Mouse (Mus musculus): ENCODE measurements around the gene Trappc6b.

Trappc6b gene

DNA sequence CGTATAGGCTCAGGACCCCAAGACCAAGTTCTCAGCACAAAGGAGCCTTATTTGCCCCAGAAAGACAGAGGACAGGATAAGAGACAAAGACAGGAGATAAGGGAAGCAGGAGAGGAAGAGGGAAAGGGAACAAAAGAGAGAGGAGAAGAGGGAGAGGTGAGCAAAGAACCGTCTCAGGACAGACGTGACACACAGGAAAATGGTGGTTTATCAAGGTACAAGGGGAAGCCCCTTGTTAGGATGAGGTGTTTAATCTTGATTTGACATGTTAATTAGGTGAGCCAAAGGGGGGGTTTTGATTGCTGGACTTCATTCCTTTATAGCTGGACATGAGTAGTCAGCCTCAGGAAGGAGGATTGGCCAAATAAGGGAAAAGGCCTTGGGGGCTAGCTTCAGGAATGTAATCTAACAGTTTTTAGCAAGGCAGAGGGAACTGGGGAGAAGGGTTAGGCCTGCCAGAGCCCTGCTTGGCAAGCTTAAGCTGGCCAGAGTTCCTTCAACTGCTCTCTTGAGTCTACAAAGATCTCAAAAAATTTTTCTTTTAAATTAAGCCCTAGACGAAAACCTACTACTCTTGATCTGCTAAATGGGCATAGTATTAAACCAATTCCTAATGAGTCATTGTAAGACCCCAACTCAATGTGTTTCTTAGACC is 5.9 kb downstream of the Trappc6b start:
- in situ Hi-C loops (cut with MboI, MseI), result no loop called here

DNA sequence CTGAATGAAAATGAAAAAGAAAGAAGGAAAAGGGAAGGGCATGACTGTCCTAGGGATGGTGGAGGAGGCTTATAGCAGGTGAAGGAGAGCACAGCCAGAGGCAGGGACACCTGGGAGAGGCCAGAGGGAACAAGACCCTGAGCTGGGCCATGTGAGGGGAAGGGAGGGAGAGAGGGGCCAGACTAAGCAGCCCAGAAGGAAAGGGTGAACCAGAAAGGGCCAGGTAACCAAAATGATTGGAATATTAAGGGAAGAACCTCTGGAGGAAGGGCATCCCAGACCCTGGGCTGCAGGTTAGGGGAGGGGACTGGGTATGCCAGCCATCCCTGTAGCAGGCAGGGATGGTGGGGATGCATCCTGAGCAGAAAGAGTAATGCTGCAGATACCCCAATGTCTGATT is 7.3 kb downstream of the Trappc6b start:
- in situ Hi-C loops (cut with MboI, MseI), result loop anchor here (5.0 kb wide), 1 partner anchor 88 kb away; no protein-coding TSS in a partner anchor

DNA sequence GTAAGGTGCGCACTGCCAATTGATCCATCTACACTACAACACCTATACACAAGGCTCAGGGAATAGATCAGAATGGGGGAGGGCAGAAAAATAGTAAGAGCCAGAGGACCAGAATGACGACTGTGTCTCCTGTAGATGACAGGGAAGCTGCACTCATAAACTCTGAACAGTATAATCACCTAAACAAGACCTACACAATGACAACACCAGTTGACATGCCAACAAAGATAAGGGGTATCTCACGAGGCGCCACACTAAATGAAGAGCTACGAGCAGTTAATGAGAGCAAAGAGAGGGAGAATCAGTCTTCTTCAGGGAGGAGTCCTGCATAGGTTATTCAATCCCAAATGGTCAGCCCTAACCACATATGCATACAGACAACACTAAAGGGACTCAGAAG is 8.1 kb downstream of the Trappc6b start:
- in situ Hi-C loops (cut with MboI, MseI), result loop anchor here (5.0 kb wide), 1 partner anchor 89 kb away; no protein-coding TSS in a partner anchor

DNA sequence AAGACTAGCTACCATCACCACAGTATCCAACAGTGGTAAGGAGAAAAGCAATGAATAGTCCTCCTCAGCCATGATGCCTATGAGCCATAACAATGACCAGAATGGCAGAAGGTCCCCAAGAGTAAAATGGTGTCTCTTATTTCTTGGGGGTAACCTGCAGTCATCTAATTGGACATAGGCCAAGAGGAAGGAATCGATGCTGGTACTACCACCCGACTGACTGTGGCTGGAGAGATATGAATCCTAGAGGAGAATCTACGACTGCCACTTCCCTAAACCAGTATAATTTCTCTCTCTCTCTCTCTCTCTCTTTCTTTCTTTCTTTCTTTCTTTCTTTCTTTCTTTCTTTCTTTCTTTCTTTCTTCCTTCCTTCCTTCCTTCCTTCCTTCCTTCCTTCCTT is 8.8 kb downstream of the Trappc6b start:
- in situ Hi-C loops (cut with MboI, MseI), result loop anchor here (5.0 kb wide), 1 partner anchor 90 kb away; no protein-coding TSS in a partner anchor

DNA sequence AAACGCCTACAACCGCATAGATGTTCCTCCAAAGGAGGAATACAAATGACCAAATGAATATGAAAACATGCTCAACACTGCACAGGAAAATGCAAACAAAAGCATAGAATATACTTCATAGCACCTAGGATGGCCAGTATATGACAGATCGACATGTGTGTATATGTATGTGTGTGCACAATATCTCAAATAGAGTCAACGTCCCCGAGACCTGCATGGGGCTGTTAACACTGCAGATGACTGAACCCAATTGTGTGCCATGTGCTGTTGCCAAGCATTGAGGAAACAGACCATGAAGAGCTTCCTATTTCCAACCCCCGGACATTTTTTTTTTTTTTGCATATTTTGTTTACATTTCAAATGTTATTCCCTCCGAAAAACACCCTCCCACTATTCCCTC is 20.4 kb downstream of the Trappc6b start:
- in situ Hi-C loops (cut with MboI, MseI), result no loop called here

DNA sequence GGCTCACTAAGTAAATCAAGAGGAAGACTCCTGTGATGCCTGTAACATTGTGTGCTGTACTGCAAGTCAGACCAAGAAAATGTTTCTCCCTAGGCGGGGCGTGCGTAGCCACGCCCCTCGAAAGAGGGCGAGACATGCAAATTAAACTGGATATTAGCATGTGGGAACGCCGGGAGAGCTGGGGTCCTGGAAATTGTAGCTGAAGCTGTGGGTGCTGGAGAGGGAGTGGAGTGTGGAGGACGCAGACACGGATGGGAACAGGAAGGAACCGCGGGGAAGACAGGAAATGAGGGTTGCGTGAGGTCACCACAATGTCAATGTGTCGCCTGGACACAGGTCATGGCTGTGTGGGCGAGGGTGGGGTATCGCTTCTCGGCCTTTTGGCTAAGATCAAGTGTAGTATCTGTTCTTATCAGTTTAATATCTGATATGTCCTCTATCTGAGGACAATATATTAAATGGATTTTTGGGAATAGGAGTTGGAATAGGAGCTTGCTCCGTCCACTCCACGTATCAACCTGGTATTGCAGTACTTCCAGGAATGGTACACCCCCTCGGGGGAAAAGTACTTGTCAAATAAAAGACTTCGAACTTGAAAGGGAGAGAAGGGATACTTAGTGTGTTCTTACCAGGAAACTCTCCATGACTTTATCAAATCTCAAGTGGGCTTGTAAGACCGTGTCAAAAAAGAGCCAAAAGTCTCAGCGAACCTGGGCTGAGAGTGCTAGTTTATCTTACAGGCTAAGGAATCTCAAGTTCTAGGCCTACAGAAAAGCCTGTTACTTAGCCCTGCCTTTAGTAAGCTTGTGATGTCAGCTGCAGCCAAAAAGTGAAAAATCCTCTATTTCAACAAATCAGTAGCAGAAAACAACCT is 21.1 kb downstream of the Trappc6b start:
- in situ Hi-C loops (cut with MboI, MseI), result no loop called here

DNA sequence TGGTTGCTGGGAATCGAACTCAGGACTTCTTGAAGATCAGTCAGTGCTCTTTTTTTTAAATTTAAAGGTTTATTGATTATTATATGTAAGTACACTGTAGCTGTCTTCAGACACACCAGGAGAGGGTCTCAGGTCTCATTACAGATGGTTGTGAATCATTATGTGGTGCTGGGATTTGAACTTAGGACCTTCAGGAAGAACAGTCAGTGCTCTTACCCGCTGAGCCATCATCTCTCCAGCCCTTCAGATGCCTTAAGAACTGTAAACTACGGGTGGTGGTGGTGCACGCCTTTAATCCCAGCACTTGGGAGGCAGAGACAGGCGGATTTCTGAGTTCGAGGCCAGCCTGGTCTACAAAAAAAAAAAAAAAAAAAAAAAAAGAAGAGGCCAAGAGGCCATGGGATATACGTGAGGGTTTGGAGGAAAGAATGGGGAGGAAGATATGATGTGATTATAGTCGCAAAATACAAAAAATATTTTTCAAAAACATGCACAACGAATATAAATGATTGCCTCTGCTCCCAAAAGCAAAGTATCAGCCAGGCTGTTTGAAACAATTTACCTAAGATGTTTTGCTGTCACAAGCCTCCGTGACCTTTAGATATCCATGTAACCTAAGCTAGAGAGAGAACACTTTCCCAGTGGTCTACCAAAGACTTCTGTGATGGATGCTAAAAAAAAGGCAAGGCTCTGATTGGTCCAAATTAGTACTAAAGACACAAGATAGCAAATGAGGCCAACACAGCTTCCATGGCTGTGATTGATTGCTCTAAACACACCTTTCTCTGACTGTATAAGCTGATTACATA is 21.9 kb downstream of the Trappc6b start:
- in situ Hi-C loops (cut with MboI, MseI), result no loop called here

DNA sequence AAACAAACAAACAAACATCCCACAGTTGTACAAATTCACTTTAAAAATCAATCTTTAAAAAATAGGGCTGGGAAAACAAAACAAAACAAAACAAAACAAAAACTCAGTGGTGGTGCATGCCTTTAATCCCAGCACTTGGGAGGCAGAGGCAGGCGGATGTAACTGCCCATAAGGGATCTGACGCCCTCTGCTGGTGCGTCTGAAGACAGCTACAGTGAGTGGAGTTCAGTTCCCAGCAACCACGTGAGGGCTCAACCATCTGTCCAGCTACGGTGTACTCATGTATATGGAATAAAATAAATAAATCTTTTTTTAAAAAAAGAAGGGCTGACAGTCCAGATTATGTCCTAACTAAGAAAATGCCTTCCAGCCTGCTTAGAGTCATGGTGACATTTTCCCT is 29.2 kb downstream of the Trappc6b start:
- in situ Hi-C loops (cut with MboI, MseI), result no loop called here

DNA sequence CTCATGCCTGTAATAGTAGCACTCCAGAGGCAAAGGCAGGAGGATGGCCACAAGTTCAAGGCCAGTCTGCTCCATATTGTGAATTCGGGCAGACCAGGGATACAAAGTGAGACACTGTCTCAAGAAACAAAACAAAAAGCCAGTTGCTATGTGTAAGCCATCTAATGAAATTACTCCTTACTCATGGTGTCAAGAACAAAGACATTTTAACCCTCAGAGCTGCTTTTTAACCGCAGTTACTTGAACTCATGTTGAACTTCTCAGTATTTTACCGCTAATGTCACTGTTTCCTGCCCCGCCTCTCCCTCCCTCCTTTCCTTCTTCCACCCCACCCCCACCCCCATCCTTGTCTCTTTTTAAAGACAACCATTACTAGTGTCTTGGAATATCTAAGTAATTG is 40.0 kb downstream of the Trappc6b start:
- in situ Hi-C loops (cut with MboI, MseI), result no loop called here

DNA sequence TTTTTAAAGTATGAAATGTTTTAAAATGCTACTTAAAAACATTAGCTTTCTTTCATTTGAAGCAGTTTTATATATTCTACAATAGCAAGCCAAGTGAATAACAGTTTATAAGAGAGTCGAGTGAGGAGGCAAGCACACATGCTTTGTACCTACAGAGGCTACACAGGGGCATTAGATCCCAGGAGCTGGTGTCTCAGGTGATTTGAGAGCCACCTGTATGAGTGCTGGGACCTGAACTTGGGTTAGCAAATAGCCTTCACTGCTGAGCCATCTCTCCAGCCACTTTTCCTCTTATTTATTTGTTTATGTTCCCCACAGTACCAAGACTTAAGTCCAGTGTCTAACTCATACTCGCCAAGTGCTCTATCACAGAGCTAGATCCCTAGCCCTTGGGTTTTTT is 41.4 kb downstream of the Trappc6b start:
- in situ Hi-C loops (cut with MboI, MseI), result no loop called here

DNA sequence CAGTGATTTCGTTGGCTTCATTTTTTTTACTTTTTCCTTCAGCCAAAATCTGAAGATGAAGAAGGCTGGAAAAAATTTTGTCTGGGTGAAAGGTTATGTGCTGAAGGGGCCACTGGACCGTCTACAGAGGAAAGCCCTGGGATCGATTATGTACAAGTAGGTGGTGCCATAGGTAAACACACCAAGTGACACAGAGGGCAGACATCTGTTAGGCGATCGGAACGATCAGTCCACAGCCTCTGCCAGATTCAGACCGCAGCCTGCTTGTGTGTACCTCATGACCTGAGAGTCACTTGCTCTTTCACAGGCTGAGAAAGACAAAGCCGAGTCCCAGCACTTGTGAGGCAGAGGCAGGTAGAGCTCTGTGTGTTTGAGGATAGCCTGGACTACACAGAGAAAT is 43.3 kb downstream of the Trappc6b start:
- in situ Hi-C loops (cut with MboI, MseI), result no loop called here

DNA sequence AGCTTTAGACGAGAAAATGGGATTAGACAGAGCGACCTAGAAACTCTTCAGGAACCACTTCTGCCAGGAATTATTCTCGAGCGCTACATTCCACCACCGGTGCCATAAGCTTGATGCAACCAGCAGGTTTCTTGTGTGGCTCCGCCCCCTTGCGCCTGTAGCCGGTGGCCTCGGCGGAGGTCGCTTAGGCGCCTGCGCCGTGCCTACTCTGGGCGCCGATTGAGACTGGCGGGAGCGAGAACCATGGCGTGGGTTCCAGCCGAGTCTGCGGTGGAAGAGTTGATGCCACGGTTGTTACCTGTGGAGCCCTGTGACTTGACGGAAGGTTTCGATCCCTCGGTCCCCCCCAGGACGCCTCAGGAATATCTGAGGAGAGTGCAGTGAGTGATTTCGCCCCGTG is 48.0 kb downstream of the Trappc6b start, which contains the start of gene Gemin2:
Gemin2 (plus strand) TSS at position 160 of the 400 bp plus-strand sequence.
- in situ Hi-C loops (cut with MboI, MseI), result no loop called here

DNA sequence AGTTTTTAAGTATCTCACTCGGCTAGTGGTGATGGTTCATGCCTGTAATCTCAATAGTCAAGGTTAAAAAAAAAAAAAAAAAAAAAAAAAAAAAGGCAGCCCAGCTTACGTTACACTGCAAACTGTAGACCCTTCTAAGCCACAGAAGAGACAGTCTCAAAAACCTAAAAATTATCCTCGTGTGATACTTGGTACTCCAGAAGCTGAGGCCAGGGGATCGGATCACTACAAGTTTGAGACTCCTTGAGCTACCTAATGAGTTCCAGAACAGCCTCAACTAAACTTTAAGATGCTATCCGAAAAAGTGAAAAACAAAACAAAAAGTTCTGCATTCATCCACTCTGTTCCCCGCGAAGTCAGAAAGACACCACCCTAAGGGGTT is 48.6 kb downstream of the Trappc6b start:
- in situ Hi-C loops (cut with MboI, MseI), result no loop called here

DNA sequence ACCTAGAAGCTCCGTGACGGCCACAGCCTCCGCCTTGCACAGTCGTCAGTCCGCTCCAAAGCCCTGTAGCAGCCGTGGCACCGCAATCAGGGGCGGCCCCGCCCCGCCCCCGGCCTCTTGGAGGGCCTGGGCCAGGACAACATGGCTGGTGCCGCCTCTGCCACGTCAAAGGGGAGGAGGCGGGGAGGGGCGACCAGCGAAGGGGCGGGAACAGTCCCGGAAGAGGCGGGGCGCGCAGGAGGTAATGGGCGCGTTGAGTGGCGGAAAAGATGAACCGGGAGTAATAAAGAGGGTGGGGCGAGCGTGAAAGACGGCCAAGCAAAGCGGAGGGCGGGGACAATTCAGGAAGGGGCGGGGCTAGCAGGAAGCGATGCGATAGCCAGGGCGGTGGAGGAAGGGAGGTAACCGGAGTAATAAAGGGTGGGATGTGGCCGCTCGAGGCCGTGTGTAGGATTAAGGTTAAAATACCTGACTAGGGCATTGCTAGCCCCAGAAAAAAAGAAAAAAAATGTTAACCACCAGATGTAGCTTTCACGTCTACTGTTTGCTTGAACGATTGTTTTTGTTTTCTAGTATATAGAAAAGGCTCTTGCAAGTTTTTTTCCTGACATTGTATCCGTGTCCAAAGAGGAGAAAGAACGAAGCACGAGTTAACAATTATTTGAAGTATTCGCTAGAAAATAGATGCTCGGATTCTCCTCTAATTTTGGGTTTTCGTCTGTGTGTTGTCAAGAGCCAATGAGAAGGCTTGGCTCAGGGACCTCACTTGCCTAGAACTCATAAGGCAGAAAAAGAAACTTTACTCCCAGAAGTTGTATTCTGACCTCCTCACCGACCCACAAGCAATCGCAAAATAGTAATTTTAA is 49.2 kb downstream of the Trappc6b start, which contains the start of gene Sec23a:
Sec23a (minus strand) TSS at position 174 of the 866 bp plus-strand sequence.
- in situ Hi-C loops (cut with MboI, MseI), result no loop called here

DNA sequence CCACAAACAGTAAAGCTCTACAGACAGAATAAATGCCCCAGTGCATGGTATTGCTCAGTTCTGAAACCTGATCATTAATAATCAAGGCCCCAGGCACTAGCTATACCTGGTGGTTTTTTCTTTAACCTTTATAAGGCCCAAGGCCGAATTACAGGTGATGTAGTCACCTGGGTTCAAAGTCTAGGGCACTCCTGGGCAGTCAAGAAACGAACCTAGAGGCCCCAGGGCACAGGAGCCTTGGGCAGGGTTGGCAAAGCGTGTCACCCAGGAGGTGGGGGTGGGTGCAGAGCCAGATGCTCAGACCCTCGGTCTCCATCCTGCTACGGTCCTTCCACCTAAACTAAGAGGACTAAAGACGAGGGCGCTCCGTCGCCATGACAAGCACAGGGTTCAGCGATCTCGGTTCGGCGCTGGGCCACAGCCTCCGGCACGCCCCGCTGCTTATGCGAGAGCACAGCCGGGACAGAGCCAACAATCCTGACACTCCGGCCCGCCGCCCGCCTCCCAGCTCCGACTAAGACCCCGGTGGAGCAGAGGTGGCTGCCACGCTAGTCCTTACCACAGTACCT is 49.9 kb downstream of the Trappc6b start:
- in situ Hi-C loops (cut with MboI, MseI), result no loop called here

DNA sequence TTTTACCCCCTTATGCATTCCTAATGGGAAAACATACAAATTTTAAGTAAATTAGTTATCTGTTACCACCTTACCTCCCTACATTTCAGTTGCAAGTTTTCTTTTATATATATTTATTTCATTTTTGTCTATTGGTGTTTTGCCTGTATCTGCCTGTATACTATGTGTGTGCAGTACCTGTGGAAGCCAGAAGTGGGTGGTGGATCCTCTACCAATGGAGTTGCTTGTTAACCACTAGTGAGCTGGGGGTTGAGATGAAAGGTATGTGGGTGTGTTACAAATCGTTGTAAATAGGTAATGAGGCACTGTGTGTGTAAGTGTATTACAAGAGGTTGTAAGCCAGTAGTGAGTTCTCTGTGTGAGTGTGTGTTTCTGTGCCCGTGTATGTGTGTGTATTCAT is 50.8 kb downstream of the Trappc6b start:
- in situ Hi-C loops (cut with MboI, MseI), result no loop called here
